Mouse (Mus musculus) adrenal gland, adult (tissue): ENCODE measurements at regions not wholly inside any gene's neighbourhood (a gene's known extent, or its start where the extent isn't known, plus 50 kb on each side); places are given as distances from the start of the nearest gene placed in this dataset.

Source experiments
- DNase-seq, 2 experiments: peaks; one replicate each; pipeline ENCODE4 v3.0.0; 2022 to 2023; ENCODE audit warnings: low spot score in 1 of 2; ENCODE audit not compliant: inconsistent age in 2 of 2

GRCm38 (mm10) chr10:126070984-126071713, 105.2 kb downstream of the Lrig3 start:
- DNase-seq, result no peak

GRCm38 (mm10) chr10:126071714-126072057, 105.7 kb downstream of the Lrig3 start:
- DNase-seq, result no peak

- DNase-seq, result no peak
Observed at GRCm38 (mm10) chr10:126077313-126077966, 111.5 kb downstream of the Lrig3 start.

- no peak for DNase-seq
Observed at GRCm38 (mm10) chr10:126082576-126082975, 116.6 kb downstream of the Lrig3 start.

- DNase-seq, result no peak
Observed at GRCm38 (mm10) chr10:126086684-126087083, 120.7 kb downstream of the Lrig3 start.

GRCm38 (mm10) chr10:126094238-126094880, 128.4 kb downstream of the Lrig3 start:
- DNase-seq, result no peak

GRCm38 (mm10) chr10:126097896-126098295, 131.9 kb downstream of the Lrig3 start:
- DNase-seq, result no peak

- no peak for DNase-seq
Observed at GRCm38 (mm10) chr10:126102876-126103275, 136.9 kb downstream of the Lrig3 start.

- no peak for DNase-seq
Observed at GRCm38 (mm10) chr10:126113106-126113505, 147.1 kb downstream of the Lrig3 start.

- DNase-seq, result peak in 1 of 2 experiments; percentile 63
Observed at GRCm38 (mm10) chr10:126115386-126115785, 149.4 kb downstream of the Lrig3 start.

- no peak for DNase-seq
Observed at GRCm38 (mm10) chr10:126121626-126122025, 155.7 kb downstream of the Lrig3 start.

- DNase-seq, result no peak
Observed at GRCm38 (mm10) chr10:126122504-126122903, 156.5 kb downstream of the Lrig3 start.

- DNase-seq, result peak in 1 of 2 experiments; percentile 57
Observed at GRCm38 (mm10) chr10:126133188-126133587, 167.2 kb downstream of the Lrig3 start.

GRCm38 (mm10) chr10:126133957-126134356, 168.0 kb downstream of the Lrig3 start:
- no peak for DNase-seq

GRCm38 (mm10) chr10:126138585-126138984, 172.6 kb downstream of the Lrig3 start:
- no peak for DNase-seq

- DNase-seq, result no peak
Observed at GRCm38 (mm10) chr10:126141586-126141985, 175.6 kb downstream of the Lrig3 start.

- DNase-seq, result no peak
Observed at GRCm38 (mm10) chr10:126143833-126144232, 177.9 kb downstream of the Lrig3 start.

- no peak for DNase-seq
Observed at GRCm38 (mm10) chr10:126144609-126145202, 178.7 kb downstream of the Lrig3 start.

GRCm38 (mm10) chr10:126157300-126157699, 191.3 kb downstream of the Lrig3 start:
- DNase-seq, result peak; percentile 7 to 40

GRCm38 (mm10) chr10:126165215-126165614, 199.2 kb downstream of the Lrig3 start:
- DNase-seq, result no peak

GRCm38 (mm10) chr10:126169095-126169873, 203.3 kb downstream of the Lrig3 start:
- no peak for DNase-seq
